10 mouse cellular contexts compared by ENCODE assay signal in genomic region chr9:121600861-121601427, GRCm38 (mm10). TPM values are rescaled to one million over a fixed set of nuclear protein-coding genes. Genes with fewer than 3 reads are reported as not detected.
DNase-seq lines count a peak whose midpoint lies in the region; ATAC-seq and TF ChIP-seq lines count a peak whose summit lies in the region.
"Had no signal": no experiment of that assay in that cellular context is flagged by ENCODE, and none has a peak within 500 bp of the region (broad histone marks: within the 10 kb centered on the region; RNA-seq: fewer than 3 reads in every experiment).

No protein-coding gene starts in this region.

- no peak overlapping the region for H3K9ac ChIP-seq in heart, postnatal 0 days (replicated peaks; ENCODE audit: low read depth, low read length)
- H3K9ac ChIP-seq: lung, embryonic 15.5 days had no signal

- 13% methylated on average over 6 of the region's 6 CpGs for WGBS in heart, postnatal 0 days

- no peaks in the 10 kb centered on the region for H3K4me1 ChIP-seq in heart, postnatal 0 days (ENCODE audit: control insufficient read depth, insufficient read depth)

- intact Hi-C loops in left cerebral cortex, adult 2 months (cut with DNase I): loop anchor here (1.0 to 5.0 kb wide), 4 partner anchors 44 to 214 kb away; partner anchors contain the start of gene Cck

- H3K27me3 ChIP-seq in heart, postnatal 0 days (ENCODE audit: control insufficient read depth, insufficient read depth, low read length): no peaks in the 10 kb centered on the region
- H3K27me3 ChIP-seq: lung, embryonic 15.5 days had no signal

- no peak overlapping the region for H3K4me2 ChIP-seq in heart, postnatal 0 days (ENCODE audit: low read depth, low read length)
- H3K4me2 ChIP-seq: lung, embryonic 15.5 days had no signal

- no peak overlapping the region for H3K27ac ChIP-seq in heart, postnatal 0 days (ENCODE audit: low read depth)
- H3K27ac ChIP-seq in left cerebral cortex, adult 2 months: peak overlapping the region; percentile 89
- H3K27ac ChIP-seq: lung, embryonic 15.5 days had no signal

- TF ChIP-seq CTCF in heart, postnatal 0 days (IDR thresholded peaks at IDR 0.05; ENCODE audit: low read depth): no peak
- no peak for TF ChIP-seq CTCF in left cerebral cortex, adult 2 months (IDR thresholded peaks at IDR 0.05)

- peak; percentile 31 for DNase-seq in heart, postnatal 0 days (ENCODE audit: low spot score)
- DNase-seq in heart, adult 11 months: no peak
- DNase-seq in MN1 (ENCODE audit: low spot score): peak; percentile 28
- peak; percentile 41 for DNase-seq in embryo, embryonic 10.5 days (ENCODE audit: low spot score)
- DNase-seq in left cerebral cortex, adult 2 months (ENCODE audit: extremely low spot score in 1 of 2, low spot score in 2 of 2): peak; percentile 47 to 51
- no peak for DNase-seq in thymus, postnatal 0 days (ENCODE audit: low spot score)
- DNase-seq in adrenal gland, adult 2 months: no peak
- DNase-seq in adrenal gland, postnatal 4 days (ENCODE audit: low spot score in 2 of 2): no peak

- TF ChIP-seq EP300 in heart, postnatal 0 days (IDR thresholded peaks at IDR 0.05; ENCODE audit: low read depth): no peak

- no peaks in the 10 kb centered on the region for H3K36me3 ChIP-seq in heart, postnatal 0 days (replicated peaks; ENCODE audit: control insufficient read depth, insufficient read depth, low read length)
- H3K36me3 ChIP-seq: lung, embryonic 15.5 days had no signal

- H3K9me3 ChIP-seq in heart, postnatal 0 days (replicated peaks; ENCODE audit: control insufficient read depth, low read length): no peaks in the 10 kb centered on the region
- H3K9me3 ChIP-seq: lung, embryonic 15.5 days had no signal

- H3K4me3 ChIP-seq in heart, postnatal 0 days (ENCODE audit: low read depth, low read length): no peak overlapping the region
- H3K4me3 ChIP-seq in left cerebral cortex, adult 2 months: no peak overlapping the region
- H3K4me3 ChIP-seq: lung, embryonic 15.5 days had no signal

- peak; percentile 25 for ATAC-seq in heart, postnatal 0 days (ENCODE audit: insufficient read depth, low read depth)

RNA-seq across cellular contexts. Expression of gene Lyzl4, which starts 41.0 kb away (rescaled TPM):
- not detected in 2 replicates for total RNA-seq in heart, postnatal 0 days (2014; rRNA removed; ENCODE audit: low replicate concordance)
- polyA plus RNA-seq in heart, postnatal 0 days (2015; fragmentation: Nextera tagmentation; extraction: Ambion mirVana): not detected in 2 replicates
- 1 to 10 TPM; 1.7 to 2.3 TPM for total RNA-seq in left cerebral cortex, adult 2 months (2021)
- polyA plus RNA-seq in thymus, postnatal 0 days (2015; fragmentation: Nextera tagmentation; extraction: Ambion mirVana): 1.2 and 1.3 TPM in 2 replicates
- total RNA-seq in adrenal gland, adult 2 months (2021): not detected
- polyA plus RNA-seq in adrenal gland, adult 2 months (2012; rRNA removed): 0.10 and 0.11 TPM in 2 replicates
- under 1 TPM in 1 of 2 experiments, not detected in 1; 0.31 TPM for total RNA-seq in adrenal gland, postnatal 4 days (2021)
- total RNA-seq: gastrocnemius, postnatal 36 days had no signal
- polyA plus RNA-seq: lung, embryonic 15.5 days had no signal

RNA-seq across cellular contexts. Expression of gene Vipr1, which starts 41.6 kb away (rescaled TPM):
- 0.70 and 1.3 TPM in 2 replicates for total RNA-seq in heart, postnatal 0 days (2014; rRNA removed; ENCODE audit: low replicate concordance)
- 0.14 and 0.40 TPM in 2 replicates for polyA plus RNA-seq in heart, postnatal 0 days (2015; fragmentation: Nextera tagmentation; extraction: Ambion mirVana)
- total RNA-seq in left cerebral cortex, adult 2 months (2021): 10 to 100 TPM; 27.7 to 28.1 TPM
- 1.3 and 1.4 TPM in 2 replicates for polyA plus RNA-seq in thymus, postnatal 0 days (2015; fragmentation: Nextera tagmentation; extraction: Ambion mirVana)
- 1 to 10 TPM in 1 of 2 experiments, under 1 TPM in 1; 0.81 to 1.3 TPM for total RNA-seq in adrenal gland, adult 2 months (2021)
- polyA plus RNA-seq in adrenal gland, adult 2 months (2012; rRNA removed): 0.51 and 0.61 TPM in 2 replicates
- total RNA-seq in adrenal gland, postnatal 4 days (2021): 1 to 10 TPM in 1 of 2 experiments, under 1 TPM in 1; 0.64 to 1.7 TPM

Comparison
In these comparisons a context has a peak if more than half of its experiments do, and no peak if none do; other contexts are left out.
1. DNase-seq: peak in heart, postnatal 0 days (single experiment), MN1 (single experiment), embryo, embryonic 10.5 days (single experiment) and left cerebral cortex, adult 2 months (2 of 2); none in heart, adult 11 months (single experiment), thymus, postnatal 0 days (single experiment), adrenal gland, adult 2 months (single experiment) and adrenal gland, postnatal 4 days (0 of 2).
2. RNA of gene Vipr1, which starts 41.6 kb away (total RNA-seq): 27.7 to 28.1 TPM in left cerebral cortex, adult 2 months; 0.64 to 1.7 TPM in adrenal gland, postnatal 4 days, 0.81 to 1.3 TPM in adrenal gland, adult 2 months and 0.70 to 1.3 TPM in heart, postnatal 0 days; every median in the first group is over 10 times any median in the second.